Mouse (Mus musculus) heart, adult 2 months (tissue): ENCODE data around the gene Rps25. TPM values are rescaled to one million over a fixed set of nuclear protein-coding genes. Genes with fewer than 3 reads are reported as not detected.
A peak's percentile ranks its signal among the peaks of the same experiment; 100 is the strongest.
"Not testable (repeated sequence)": the region's sequence is repeated elsewhere in the genome, so short reads cannot be mapped to it uniquely, and the experiment has no call there.

ENCODE experiments used
- DNase-seq, 2 experiments: peaks; one replicate each; pipeline ENCODE4 v3.0.0; 2021
- H3K27ac ChIP-seq: fragments of 200-600 bp; 2 replicates; pipeline ENCODE4 v1.8.1; 2022
- H3K27me3 ChIP-seq: fragments of 200-500 bp; 2 replicates; pipeline ENCODE4 v1.6.1; 2012; ENCODE audit warnings: mild to moderate bottlenecking, low read length, inconsistent platforms, mixed read lengths; ENCODE audit not compliant: control insufficient read depth, insufficient read depth
- H3K36me3 ChIP-seq: fragments of 200-500 bp; 2 replicates; pipeline ENCODE4 v1.6.1; 2012; ENCODE audit warnings: low read length, inconsistent platforms; ENCODE audit not compliant: control insufficient read depth, insufficient read depth
- H3K4me1 ChIP-seq: fragments of 200-500 bp; 2 replicates; pipeline ENCODE4 v1.6.1; 2011; ENCODE audit warnings: low read length; ENCODE audit not compliant: control insufficient read depth, insufficient read depth
- H3K4me3 ChIP-seq: fragments of 200-600 bp; 2 replicates; pipeline ENCODE4 v1.8.1; 2022
- H3K79me2 ChIP-seq: fragments of 200-500 bp; replicated peaks from 2 replicates; pipeline ENCODE4 v1.6.1; 2012; ENCODE audit warnings: mild to moderate bottlenecking, inconsistent platforms, low read length, moderate library complexity, mixed read lengths; ENCODE audit not compliant: control insufficient read depth, insufficient read depth
- H3K9ac ChIP-seq: fragments of 200-500 bp; 2 replicates; pipeline ENCODE4 v1.6.1; 2012; ENCODE audit warnings: low read depth, mild to moderate bottlenecking, control low read depth, inconsistent platforms, low read length, mixed read lengths
- CTCF ChIP-seq: fragments of 200-600 bp; IDR thresholded peaks from 2 replicates; pipeline ENCODE4 v1.8.1; 2022; ENCODE audit warnings: antibody characterized with exemption, mild to moderate bottlenecking, moderate library complexity
- EP300 ChIP-seq: fragments of 200-500 bp; IDR thresholded peaks from 2 replicates; pipeline ENCODE4 v1.6.1; 2011; ENCODE audit warnings: low read depth, low read length, control low read depth; ENCODE audit not compliant: insufficient read depth
- POLR2A ChIP-seq: fragments of 200-500 bp; IDR thresholded peaks from 2 replicates; pipeline ENCODE4 v1.6.1; 2011; ENCODE audit warnings: mild to moderate bottlenecking, low read depth, low read length, control low read depth; ENCODE audit not compliant: insufficient read depth
- WGBS: fragments of 180-500 bp; shearing (Covaris S2); methylation state at CpG from one replicate; pipeline ENCODE4 v1.1.7; 2018; 5-methylcytosine and 5-hydroxymethylcytosine counted together
- intact Hi-C: fragments of 180-260 bp; cut with DNase I; formaldehyde crosslinking; loops from one replicate; pipeline ENCODE4 v1.15.1; 2025
- polyA plus RNA-seq: library from polyadenylated mRNA; depleted of rRNA; stranded (reverse); fragments of >200 nt; gene quantifications from 2 replicates; pipeline ENCODE4 v1.2.3, GENCODE M21; 2012
- total RNA-seq, 2 experiments: library from RNA; stranded (reverse); gene quantifications; 2 replicates each; pipeline ENCODE4 v1.2.3; 2021

The Rps25 gene
- total and polyA plus RNA-seq, 3 experiments, result 162 to 889 (median 735) TPM

DNA sequence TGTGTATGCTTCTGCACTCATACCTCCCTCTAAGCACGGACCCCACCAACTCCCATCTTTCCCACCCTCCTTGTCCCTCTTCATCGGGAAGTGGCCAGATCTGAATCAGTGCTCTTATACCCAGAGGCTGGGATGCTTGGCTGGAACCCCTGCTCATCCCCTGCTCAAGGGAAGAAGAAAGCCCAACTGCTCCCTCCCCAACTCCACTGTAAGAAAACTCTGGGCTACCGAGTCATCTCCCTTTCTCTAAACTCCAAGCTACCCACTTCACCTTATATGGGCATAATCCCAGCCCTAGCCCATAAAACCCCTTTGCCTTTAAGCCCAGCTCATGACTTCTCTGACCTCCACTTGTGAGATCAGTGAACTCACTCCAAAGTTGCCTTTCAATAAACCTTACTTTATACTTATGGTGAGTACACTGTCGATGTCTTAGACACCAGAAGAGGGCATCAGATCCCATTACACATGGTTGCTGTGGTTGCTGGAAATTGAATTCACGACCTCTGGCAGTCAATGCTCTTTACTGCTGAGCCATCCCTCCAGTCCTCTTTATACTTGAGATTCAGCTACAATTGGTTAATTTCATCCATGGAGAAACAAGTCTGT, 25.7 kb downstream of the Rps25 start:
- DNase-seq, result no peak
- intact Hi-C loops, result no loop called here
- no peaks in the 10 kb centered on the region for H3K4me1 ChIP-seq
- no peak overlapping the region for H3K4me3 ChIP-seq
- H3K27ac ChIP-seq, result no peak overlapping the region
- H3K9ac ChIP-seq, result no peak overlapping the region
- no peak for TF ChIP-seq POLR2A
- no peak for TF ChIP-seq EP300
- no peak for TF ChIP-seq CTCF
- 49% methylated on average over 5 of the region's 5 CpGs for WGBS
- H3K36me3 ChIP-seq, result no peaks in the 10 kb centered on the region
- H3K27me3 ChIP-seq, result no peaks in the 10 kb centered on the region
- H3K79me2 ChIP-seq, result no peaks in the 10 kb centered on the region

DNA sequence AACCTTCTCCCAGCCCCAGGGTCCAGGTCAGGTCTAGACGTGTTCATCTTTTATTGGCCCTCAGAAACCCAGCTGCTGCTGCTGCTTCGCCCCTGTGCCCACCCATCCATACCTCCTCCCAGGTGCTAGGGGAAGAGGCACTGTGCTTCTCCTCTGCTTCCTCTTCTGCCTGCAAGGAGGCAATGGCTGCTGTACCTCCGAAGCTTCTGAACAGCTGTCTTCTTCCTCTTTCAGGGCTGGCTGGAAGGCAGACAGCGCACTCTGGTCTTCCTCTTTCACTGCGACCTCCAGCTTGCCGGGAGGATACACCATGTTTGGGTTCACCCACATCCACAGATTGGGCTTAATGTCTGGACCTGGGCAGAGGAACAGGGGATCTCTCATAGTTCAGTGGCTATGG, 28.8 kb downstream of the Rps25 start:
- no peak overlapping the region for H3K9ac ChIP-seq
- H3K4me3 ChIP-seq, result no peak overlapping the region
- no peak for TF ChIP-seq POLR2A
- TF ChIP-seq CTCF, result no peak
- TF ChIP-seq EP300, result no peak
- H3K27me3 ChIP-seq, result no peaks in the 10 kb centered on the region; the same call in 1 of the 2 replicates
- intact Hi-C loops, result no loop called here
- no peak overlapping the region for H3K27ac ChIP-seq
- DNase-seq, result peak in 1 of 2 experiments; percentile 39
- H3K79me2 ChIP-seq, result no peaks in the 10 kb centered on the region
- WGBS, result 75% methylated on average over 6 of the region's 6 CpGs
- H3K4me1 ChIP-seq, result no peaks in the 10 kb centered on the region
- no peaks in the 10 kb centered on the region for H3K36me3 ChIP-seq

DNA sequence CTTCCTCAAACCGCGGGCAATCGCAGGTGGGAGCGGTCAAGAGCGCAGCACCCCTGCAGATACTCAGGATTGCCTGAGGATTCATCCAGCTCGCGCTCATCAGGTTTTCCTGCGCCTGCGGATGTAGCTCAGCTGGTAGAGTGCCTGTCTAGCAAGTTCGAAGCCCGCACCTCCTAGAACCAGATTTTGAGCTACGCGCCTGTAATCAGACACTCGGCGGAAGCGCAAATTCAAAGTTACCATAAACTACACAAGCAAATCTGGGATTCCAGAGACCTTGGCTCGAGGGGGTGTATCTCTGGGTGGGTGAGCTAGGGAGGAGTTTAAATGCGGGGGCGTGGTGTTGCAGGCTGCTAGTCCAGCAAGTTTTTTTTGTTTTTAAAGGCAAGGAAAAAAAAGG, 34.0 kb downstream of the Rps25 start, which contains the start of gene Foxr1:
Gene Foxr1, minus strand, starts transcription at position 176 of the 400 bp plus-strand sequence.
- no peaks in the 10 kb centered on the region for H3K36me3 ChIP-seq
- H3K9ac ChIP-seq, result no peak within 1 kb of the TSS
- TF ChIP-seq CTCF (no peak), POLR2A (no peak), EP300 (no peak)
- DNase-seq, result no peak
- H3K27ac ChIP-seq, result no peak within 1 kb of the TSS
- no peaks in the 10 kb centered on the region; the same call in 1 of the 2 replicates for H3K27me3 ChIP-seq
- H3K79me2 ChIP-seq, result no peaks in the 10 kb centered on the region
- no peaks in the 10 kb centered on the region for H3K4me1 ChIP-seq
- intact Hi-C loops, result no loop called here
- 65% methylated on average over 19 of the region's 19 CpGs for WGBS
- H3K4me3 ChIP-seq, result no peak within 1 kb of the TSS

DNA sequence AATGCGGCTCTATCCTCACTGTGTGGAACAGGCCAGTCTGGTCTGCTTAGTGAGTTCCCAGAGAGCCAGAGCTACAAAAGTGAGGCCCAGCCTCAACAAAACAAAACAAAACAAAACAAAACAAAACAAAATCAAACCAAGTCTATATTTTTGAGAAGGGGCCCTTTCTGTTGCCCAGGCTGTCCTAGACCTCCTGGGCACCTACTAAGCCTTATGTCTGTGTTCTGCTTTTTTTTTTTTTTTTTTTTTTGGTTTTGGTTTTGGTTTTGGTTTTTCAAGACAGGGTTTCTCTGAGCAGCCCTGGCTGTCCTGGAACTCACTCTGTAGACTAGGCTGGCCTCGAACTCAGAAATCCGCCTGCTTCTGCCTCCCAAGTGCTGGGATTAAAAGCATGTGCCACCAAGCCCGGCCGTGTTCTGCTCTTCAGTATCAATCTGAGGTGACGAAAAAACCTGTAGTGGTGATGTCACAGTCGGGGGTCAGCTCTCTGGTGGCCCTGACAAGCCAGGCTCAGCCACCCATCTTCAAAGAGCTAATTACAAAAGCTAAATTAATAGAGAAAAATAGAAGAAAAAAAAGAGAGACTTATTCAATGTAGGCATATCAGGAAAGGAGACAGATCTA, 37.6 kb downstream of the Rps25 start:
- DNase-seq, H3K4me1 ChIP-seq, intact Hi-C loops, H3K27me3 ChIP-seq, H3K36me3 ChIP-seq, H3K79me2 ChIP-seq, H3K27ac ChIP-seq, H3K4me3 ChIP-seq, H3K9ac ChIP-seq: not testable (repeated sequence)
- 83% methylated on average over 7 of the region's 7 CpGs for WGBS

DNA sequence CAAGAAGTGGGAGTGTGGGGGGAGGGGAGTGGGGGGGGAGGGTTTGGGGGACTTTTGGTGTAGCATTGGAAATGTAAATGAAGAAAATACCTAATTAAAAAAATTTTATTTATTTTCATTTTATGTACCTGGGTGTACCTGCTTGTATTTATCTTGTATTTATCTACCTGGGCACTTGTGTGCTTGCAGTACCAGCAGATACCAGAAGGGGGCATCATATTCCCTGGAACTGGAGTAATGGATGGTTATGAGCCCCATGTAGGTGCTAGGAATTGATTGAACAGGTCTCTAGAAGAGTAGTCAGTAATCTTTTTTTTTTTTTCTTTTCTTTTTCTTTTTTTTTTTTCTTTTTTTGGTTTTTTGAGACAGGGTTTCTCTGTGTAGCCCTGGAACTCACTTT, 43.4 kb downstream of the Rps25 start:
- intact Hi-C loops, result no loop called here
- Histone ChIP-seq H3K9ac (no peak overlapping the region), H3K4me1 (no peaks in the 10 kb centered on the region), H3K4me3 (no peak overlapping the region), H3K27me3 (no peaks in the 10 kb centered on the region), H3K36me3 (no peaks in the 10 kb centered on the region), H3K79me2 (no peaks in the 10 kb centered on the region), H3K27ac (no peak overlapping the region)
- no peak for TF ChIP-seq EP300
- no peak for TF ChIP-seq POLR2A
- peak; percentile 67 for TF ChIP-seq CTCF
- no peak for DNase-seq

DNA sequence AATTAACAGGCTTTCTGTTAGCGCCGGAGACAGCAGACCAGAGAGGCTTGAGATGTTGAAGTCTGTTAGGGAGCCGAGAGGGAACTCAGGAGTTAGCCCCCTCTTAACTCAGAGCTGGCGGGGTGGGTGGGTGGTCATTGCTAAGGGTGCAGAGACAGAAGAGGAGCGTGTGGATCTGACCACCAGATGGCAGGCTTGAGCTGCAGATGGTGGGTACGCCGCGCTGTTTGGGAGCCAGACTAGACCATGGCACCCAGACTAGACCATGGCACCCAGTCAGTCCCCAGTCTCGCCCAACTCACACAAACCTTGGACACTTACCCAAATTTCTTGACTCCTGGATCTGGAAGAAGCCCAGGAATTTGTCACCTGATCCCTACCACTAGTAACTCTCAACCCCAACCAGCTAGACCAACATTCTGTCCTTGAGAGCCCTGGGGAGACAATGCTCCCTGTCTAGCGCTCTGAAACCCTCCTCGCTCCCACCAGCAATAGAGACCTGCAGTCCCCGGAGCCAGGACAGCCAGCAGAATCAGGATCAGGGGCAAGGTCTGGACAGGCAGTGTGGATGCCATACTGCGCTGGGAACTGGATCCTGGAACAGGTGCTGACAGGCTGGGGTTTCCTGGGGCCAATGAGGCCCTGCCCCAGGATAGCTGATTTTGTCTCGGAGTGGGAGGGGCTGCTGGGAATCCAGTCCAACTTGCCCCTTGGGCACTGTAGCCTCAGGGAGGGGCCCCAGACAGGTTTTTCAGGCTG, 47.4 kb downstream of the Rps25 start:
- intact Hi-C loops, result loop anchor here (1.0 to 2.0 kb wide), 4 partner anchors 24 to 231 kb away; no protein-coding TSS in a partner anchor
- H3K9ac ChIP-seq, result no peak overlapping the region
- no peaks in the 10 kb centered on the region for H3K4me1 ChIP-seq
- H3K4me3 ChIP-seq, result no peak overlapping the region
- no peak overlapping the region for H3K27ac ChIP-seq
- no peaks in the 10 kb centered on the region for H3K36me3 ChIP-seq
- no peaks in the 10 kb centered on the region for H3K27me3 ChIP-seq
- WGBS, result 14% methylated on average over 14 of the region's 14 CpGs
- DNase-seq, result peak; percentile 83 to 88
- TF ChIP-seq CTCF (peak; percentile 92), EP300 (peak; percentile 80; the same call in 1 of the 2 replicates), POLR2A (no peak)
- H3K79me2 ChIP-seq, result no peaks in the 10 kb centered on the region
